Mouse (Mus musculus) liver, adult 2 months (tissue): ENCODE results near the gene Stau1.

Source experiments
- CTCF ChIP-seq: fragments of 200-500 bp; IDR thresholded peaks from 2 replicates; pipeline ENCODE4 v1.5.1; 2011; ENCODE audit warnings: low read depth, low read length, control low read depth
- POLR2A ChIP-seq: fragments of 200-500 bp; IDR thresholded peaks from 2 replicates; pipeline ENCODE4 v1.6.1; 2011; ENCODE audit warnings: low read length, control low read depth; ENCODE audit not compliant: insufficient read depth; ENCODE audit errors: extremely low read depth

- TF ChIP-seq CTCF (no peak), POLR2A (no peak)
Observed at GRCm38 (mm10) chr2:166990861-166991260, 5.2 kb downstream of the Stau1 start.
